Mouse (Mus musculus): ENCODE results near the gene Mup3. TPM values are rescaled to one million over a fixed set of nuclear protein-coding genes. Genes with fewer than 3 reads are reported as not detected.
"Not testable (repeated sequence)": the region's sequence is repeated elsewhere in the genome, so short reads cannot be mapped to it uniquely, and the experiment has no call there.

Gene Mup3
- total RNA-seq (2022): not detected

GRCm38 (mm10) chr4:62087241-62087640, at the start of gene Mup3:
TSS of gene Mup3 (minus strand) at chr4:62087342.
- no peak for DNase-seq (ENCODE audit: low spot score in 2 of 2)

- no peak for DNase-seq (ENCODE audit: low spot score in 2 of 2)
Observed at GRCm38 (mm10) chr4:62133706-62134105, 46.6 kb upstream of the Mup3 start.

- not testable (repeated sequence) for DNase-seq (ENCODE audit: low spot score in 2 of 2)
Observed at GRCm38 (mm10) chr4:62103366-62103765, 16.2 kb upstream of the Mup3 start.

- no peak for DNase-seq (ENCODE audit: low spot score in 2 of 2)
Observed at GRCm38 (mm10) chr4:62087953-62088352, 811 bp upstream of the Mup3 start.

- DNase-seq (ENCODE audit: low spot score in 2 of 2): no peak
Observed at GRCm38 (mm10) chr4:62082755-62083154, 4.4 kb downstream of the Mup3 start.

GRCm38 (mm10) chr4:62075126-62075525, 12.0 kb downstream of the Mup3 start:
- DNase-seq (ENCODE audit: low spot score in 2 of 2): no peak

GRCm38 (mm10) chr4:62054780-62055179, 32.4 kb downstream of the Mup3 start:
- not testable (repeated sequence) for DNase-seq (ENCODE audit: low spot score in 2 of 2)

GRCm38 (mm10) chr4:62054058-62054457, 33.1 kb downstream of the Mup3 start, which contains the start of gene Mup20:
TSS of gene Mup20 (minus strand) at chr4:62054158.
- DNase-seq (ENCODE audit: low spot score in 2 of 2): not testable (repeated sequence)

Other genes starting within 250 kb of the Mup3 start
- not detected for gene Mup20, start 33.2 kb downstream of the Mup3 start, total RNA-seq (2022)
- not detected for gene Mup21, start 63.5 kb upstream of the Mup3 start, total RNA-seq (2022)
- 1 to 10 TPM in 2 of 4 experiments, under 1 TPM in 2; 0.56 to 1.1 (median 0.97) TPM for gene Zfp37, start 143.7 kb upstream of the Mup3 start, total RNA-seq (2022)
- gene Slc31a2, start 175.2 kb upstream of the Mup3 start, total RNA-seq (2022): 1 to 10 TPM; 4.9 to 6.7 (median 5.4) TPM